Mouse (Mus musculus) C2C12 (cell line): ENCODE measurements around the gene Atp1a1.

Experiments
- CEBPB ChIP-seq: IDR thresholded peaks from one replicate; pipeline ENCODE4 v1.6.1; 2011; ENCODE audit warnings: low read depth, mild to moderate bottlenecking, control low read depth, moderate library complexity
- CTCF ChIP-seq: IDR thresholded peaks from one replicate; pipeline ENCODE4 v1.5.1; 2011; ENCODE audit not compliant: control insufficient read depth, insufficient read depth, insufficient read length

GRCm38 (mm10) chr3:101601003-101601525 lies 3.4 kb downstream of the Atp1a1 start:
- TF ChIP-seq CTCF (no peak), CEBPB (no peak)
